Mouse (Mus musculus) T-cell, adult 66 days (primary cell): ENCODE data around the gene Olfr50. TPM values are rescaled to one million over a fixed set of nuclear protein-coding genes. Genes with fewer than 3 reads are reported as not detected.

Source experiments
- total RNA-seq, 2 experiments: library from RNA; stranded (reverse); gene quantifications; 3 replicates in 1 of 2; 4 replicates in 1 of 2; pipeline ENCODE4 v1.2.4; 2023

The Olfr50 gene
- total RNA-seq, result not detected

DNA sequence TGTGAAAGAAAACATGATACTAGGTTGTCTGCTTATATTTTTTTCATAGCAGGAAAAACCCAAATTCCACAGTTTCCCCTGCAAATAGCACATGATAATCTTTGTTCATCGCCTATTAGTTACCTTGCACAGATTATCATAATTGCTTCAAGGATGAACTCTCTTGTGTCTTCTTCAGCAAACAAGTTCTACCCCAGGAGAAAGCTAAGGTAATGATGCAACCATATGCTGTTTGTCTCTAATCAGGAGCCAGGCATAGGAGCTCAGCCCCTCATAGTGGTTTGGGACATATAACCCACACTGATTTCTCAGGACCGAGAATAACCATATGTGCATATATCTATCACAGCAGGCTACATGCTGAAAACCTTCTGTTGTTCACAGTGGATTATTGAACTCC, at the start of gene Olfr50:
TSS of gene Olfr50 (plus strand) at position 301 of the 400 bp plus-strand sequence.

DNA sequence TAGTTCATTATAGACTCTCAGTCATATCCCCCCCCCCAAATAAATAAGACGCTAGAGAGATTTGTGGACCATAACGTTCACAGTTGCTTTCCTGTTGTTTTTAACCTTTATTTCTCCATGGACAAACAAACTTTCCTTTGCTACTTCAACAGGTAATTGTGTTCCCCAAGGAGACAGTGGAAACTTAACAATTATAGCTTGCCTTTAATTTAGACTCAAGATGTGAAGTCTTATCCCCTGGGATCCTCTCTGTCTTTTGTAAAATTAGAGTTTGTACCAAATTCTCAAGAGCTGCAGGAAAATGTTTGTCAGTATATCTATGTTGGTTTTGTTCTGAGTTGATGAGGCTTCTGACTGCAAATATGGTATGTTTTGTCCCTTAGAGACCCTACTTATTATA, 6.4 kb upstream of the Olfr50 start, which contains the start of gene Olfr348:
TSS of gene Olfr348 (plus strand) at position 301 of the 400 bp plus-strand sequence.

DNA sequence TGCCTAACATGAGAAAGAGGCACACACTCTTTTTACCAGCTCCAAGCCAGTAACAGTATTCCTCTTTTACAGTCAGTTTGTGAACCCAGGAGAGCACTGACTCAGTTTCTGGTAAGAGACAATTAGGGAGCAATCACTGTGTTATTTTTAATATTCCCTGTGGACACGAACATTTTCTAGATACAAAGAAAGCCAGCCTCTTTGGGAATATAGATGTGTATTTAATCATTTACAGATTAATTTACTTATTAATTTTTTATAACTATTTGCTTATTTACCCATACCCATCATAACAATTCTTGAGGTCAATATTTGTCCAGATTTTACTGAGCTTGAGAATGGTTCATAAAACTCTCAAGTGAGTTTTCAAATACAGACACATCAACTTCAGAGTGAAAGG, 26.6 kb downstream of the Olfr50 start, which contains the start of gene Olfr3:
TSS of gene Olfr3 (minus strand) at position 101 of the 400 bp plus-strand sequence.

DNA sequence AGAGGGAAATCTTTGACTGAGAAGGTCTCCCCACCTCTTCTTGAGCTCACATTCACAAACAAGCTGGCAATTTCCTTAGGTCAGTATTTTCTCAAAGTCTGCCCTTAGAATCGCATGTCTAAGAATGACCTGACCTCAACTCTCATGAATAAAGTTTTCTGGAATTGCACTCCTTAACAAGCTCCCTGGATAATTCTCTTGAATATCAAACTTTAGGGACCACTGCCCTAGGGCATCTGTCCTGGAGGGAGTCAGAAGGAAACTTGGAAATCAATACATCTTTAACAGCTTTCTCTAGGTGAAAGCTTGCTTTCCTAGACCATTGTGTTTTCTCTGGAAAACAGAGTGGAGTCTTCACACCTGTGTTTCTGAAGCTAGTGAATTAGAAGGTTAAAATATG, 55.7 kb downstream of the Olfr50 start, which contains the start of gene Olfr350:
TSS of gene Olfr350 (plus strand) at position 301 of the 400 bp plus-strand sequence.

Other genes starting within 250 kb of the Olfr50 start
- gene Olfr344, start 223.9 kb upstream of the Olfr50 start, total RNA-seq, result not detected
- gene Olfr345, start 150.5 kb upstream of the Olfr50 start, total RNA-seq, result not detected
- not detected for gene Olfr346, start 104.8 kb upstream of the Olfr50 start, total RNA-seq
- not detected for gene Olfr347, start 58.6 kb upstream of the Olfr50 start, total RNA-seq
- not detected for gene Olfr348, start 6.3 kb upstream of the Olfr50 start, total RNA-seq
- not detected for gene Olfr3, start 26.5 kb downstream of the Olfr50 start, total RNA-seq
- not detected for gene Olfr350, start 55.8 kb downstream of the Olfr50 start, total RNA-seq
- under 1 TPM in 1 of 2 experiments, not detected in 1; 0.17 TPM for gene Olfr351, start 72.1 kb downstream of the Olfr50 start, total RNA-seq
- not detected for gene Olfr352, start 77.9 kb downstream of the Olfr50 start, total RNA-seq
- gene Olfr353, start 102.4 kb downstream of the Olfr50 start, total RNA-seq, result not detected
- not detected for gene Olfr354, start 115.1 kb downstream of the Olfr50 start, total RNA-seq
- not detected for gene Olfr355, start 138.4 kb downstream of the Olfr50 start, total RNA-seq
- not detected for gene Olfr356, start 146.6 kb downstream of the Olfr50 start, total RNA-seq
- not detected for gene Olfr357, start 203.3 kb downstream of the Olfr50 start, total RNA-seq
- not detected for gene Olfr358, start 218.8 kb downstream of the Olfr50 start, total RNA-seq